Mouse (Mus musculus) olfactory bulb, adult 2 months (tissue): ENCODE data around the gene Faah.

Source experiments
- CTCF ChIP-seq: fragments of 200-500 bp; IDR thresholded peaks from 2 replicates; pipeline ENCODE4 v1.5.1; 2012; ENCODE audit warnings: low read depth, mild to moderate bottlenecking, low read length, moderate library complexity; ENCODE audit not compliant: insufficient read depth
- POLR2A ChIP-seq: fragments of 200-500 bp; IDR thresholded peaks from 2 replicates; pipeline ENCODE4 v1.6.1; 2012; ENCODE audit warnings: mild to moderate bottlenecking, low read depth, low read length, moderate library complexity; ENCODE audit not compliant: insufficient read depth

DNA sequence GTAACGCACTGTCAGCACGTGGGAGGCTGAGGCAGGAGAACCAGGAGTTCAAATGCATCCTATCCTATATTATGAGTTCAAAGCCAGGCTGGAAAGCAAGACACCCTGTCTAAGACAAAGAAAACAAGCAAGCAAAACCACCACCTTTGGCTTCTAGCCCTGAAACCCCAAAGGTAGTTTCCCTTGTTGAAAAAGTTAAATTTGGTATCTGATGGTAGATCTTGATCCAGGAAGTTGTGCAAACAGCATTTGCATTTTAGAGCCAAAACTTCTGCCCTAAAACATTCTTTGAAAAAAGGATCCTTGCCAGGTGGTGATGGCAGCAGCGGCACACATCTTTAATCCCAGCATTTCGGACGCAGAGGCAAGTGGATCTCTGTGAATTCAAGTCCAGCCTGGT, 2.2 kb downstream of the Faah start:
- TF ChIP-seq CTCF, result no peak
- TF ChIP-seq POLR2A, result no peak
